Mouse (Mus musculus) small intestine, adult 2 months (tissue): ENCODE measurements around the gene 5730480H06Rik. TPM values are rescaled to one million over a fixed set of nuclear protein-coding genes. Genes with fewer than 3 reads are reported as not detected.

Experiments
- H3K27ac ChIP-seq: fragments of 200-500 bp; 2 replicates; pipeline ENCODE4 v1.5.1; 2012; ENCODE audit warnings: low read depth, low read length, control low read depth, inconsistent platforms; ENCODE audit not compliant: insufficient read depth
- H3K27me3 ChIP-seq: fragments of 200-500 bp; 2 replicates; pipeline ENCODE4 v1.6.1; 2012; ENCODE audit warnings: mild to moderate bottlenecking, moderate library complexity, low read length, inconsistent platforms; ENCODE audit not compliant: control insufficient read depth, insufficient read depth
- H3K36me3 ChIP-seq: fragments of 200-500 bp; 2 replicates; pipeline ENCODE4 v1.6.1; 2012; ENCODE audit warnings: mild to moderate bottlenecking, low read length, control low read depth, inconsistent platforms; ENCODE audit not compliant: control insufficient read depth, insufficient read depth
- H3K4me1 ChIP-seq: fragments of 200-500 bp; 2 replicates; pipeline ENCODE4 v1.6.1; 2012; ENCODE audit warnings: low read length, inconsistent platforms, mixed read lengths; ENCODE audit not compliant: control insufficient read depth, insufficient read depth, insufficient read length
- H3K4me3 ChIP-seq: fragments of 200-500 bp; 2 replicates; pipeline ENCODE4 v1.5.1; 2012; ENCODE audit warnings: low read depth, mild to moderate bottlenecking, control low read depth, inconsistent platforms, low read length, moderate library complexity
- CTCF ChIP-seq: fragments of 200-500 bp; IDR thresholded peaks from 2 replicates; pipeline ENCODE4 v1.5.1; 2012; ENCODE audit warnings: low read depth, mild to moderate bottlenecking, control low read depth, inconsistent platforms, low read length, moderate library complexity, mixed read lengths; ENCODE audit not compliant: insufficient replicate concordance, insufficient read length; ENCODE audit errors: extremely low read depth
- POLR2A ChIP-seq: fragments of 200-500 bp; IDR thresholded peaks from 2 replicates; pipeline ENCODE4 v1.6.1; 2012; ENCODE audit warnings: low read depth, mild to moderate bottlenecking, control low read depth, inconsistent platforms, low read length, moderate library complexity
- WGBS: fragments of 180-500 bp; shearing (Covaris S2); methylation state at CpG from one replicate; pipeline ENCODE4 v1.1.7; 2018; 5-methylcytosine and 5-hydroxymethylcytosine counted together
- polyA plus RNA-seq: library from polyadenylated mRNA; depleted of rRNA; stranded (reverse); fragments of >200 nt; gene quantifications from 2 replicates; pipeline ENCODE4 v1.2.3, GENCODE M21; 2012

5730480H06Rik gene
- polyA plus RNA-seq, 1 experiment = 1.1 TPM

GRCm38 (mm10) chr5:48331441-48331840 is 3.7 kb downstream of the 5730480H06Rik start:
- Histone ChIP-seq H3K4me3 (no peak overlapping the region), H3K36me3 (no peaks in the 10 kb centered on the region), H3K27me3 (no peaks in the 10 kb centered on the region), H3K4me1 (no peaks in the 10 kb centered on the region), H3K27ac (no peak overlapping the region)
- WGBS = 59% methylated on average over 5 of the region's 5 CpGs
- no peak for TF ChIP-seq POLR2A
- no peak for TF ChIP-seq CTCF

- TF ChIP-seq POLR2A = no peak
- TF ChIP-seq CTCF = no peak
- Histone ChIP-seq H3K36me3 (no peaks in the 10 kb centered on the region), H3K27ac (no peak overlapping the region), H3K27me3 (no peaks in the 10 kb centered on the region), H3K4me3 (no peak overlapping the region), H3K4me1 (no peaks in the 10 kb centered on the region)
- 89% methylated on average over 3 of the region's 3 CpGs for WGBS
These were observed 5.7 kb downstream of the 5730480H06Rik start for GRCm38 (mm10) chr5:48333407-48333806.

GRCm38 (mm10) chr5:48333884-48334513 is 6.2 kb downstream of the 5730480H06Rik start:
- Histone ChIP-seq H3K27me3 (no peaks in the 10 kb centered on the region), H3K4me3 (no peak overlapping the region), H3K4me1 (no peaks in the 10 kb centered on the region), H3K36me3 (no peaks in the 10 kb centered on the region), H3K27ac (no peak overlapping the region)
- 46% methylated on average over 9 of the region's 9 CpGs for WGBS
- no peak for TF ChIP-seq CTCF
- TF ChIP-seq POLR2A = no peak

- H3K36me3 ChIP-seq = no peaks in the 10 kb centered on the region
- no peaks in the 10 kb centered on the region for H3K4me1 ChIP-seq
- H3K4me3 ChIP-seq = no peak overlapping the region
- no peaks in the 10 kb centered on the region for H3K27me3 ChIP-seq
- no peak overlapping the region for H3K27ac ChIP-seq
- no peak for TF ChIP-seq CTCF
- TF ChIP-seq POLR2A = no peak
- 33% methylated on average over 7 of the region's 7 CpGs for WGBS
These were observed 13.2 kb downstream of the 5730480H06Rik start for GRCm38 (mm10) chr5:48340808-48341433.

GRCm38 (mm10) chr5:48345095-48345982 is 17.6 kb downstream of the 5730480H06Rik start:
- TF ChIP-seq CTCF (no peak), POLR2A (no peak)
- WGBS = 43% methylated on average over 5 of the region's 5 CpGs
- no peak overlapping the region for H3K4me3 ChIP-seq
- H3K4me1 ChIP-seq = no peaks in the 10 kb centered on the region
- no peaks in the 10 kb centered on the region for H3K27me3 ChIP-seq
- H3K36me3 ChIP-seq = no peaks in the 10 kb centered on the region
- no peak overlapping the region for H3K27ac ChIP-seq

GRCm38 (mm10) chr5:48345983-48346648 is 18.4 kb downstream of the 5730480H06Rik start:
- H3K27ac ChIP-seq = no peak overlapping the region
- no peaks in the 10 kb centered on the region for H3K4me1 ChIP-seq
- H3K36me3 ChIP-seq = no peaks in the 10 kb centered on the region
- H3K4me3 ChIP-seq = no peak overlapping the region
- no peak for TF ChIP-seq POLR2A
- TF ChIP-seq CTCF = no peak
- 89% methylated on average over 2 of the region's 2 CpGs for WGBS
- no peaks in the 10 kb centered on the region for H3K27me3 ChIP-seq

- no peak for TF ChIP-seq POLR2A
- no peak for TF ChIP-seq CTCF
- WGBS = 64% methylated on average over 1 of the region's 1 CpGs
- H3K27ac ChIP-seq = no peak overlapping the region
These were observed 21.6 kb downstream of the 5730480H06Rik start for GRCm38 (mm10) chr5:48349309-48349708.

More at GRCm38 (mm10) chr5:48349309-48349708, 21.6 kb downstream of the 5730480H06Rik start:
- no peaks in the 10 kb centered on the region for H3K27me3 ChIP-seq
- no peaks in the 10 kb centered on the region for H3K4me1 ChIP-seq
- no peak overlapping the region for H3K4me3 ChIP-seq
- H3K36me3 ChIP-seq = no peaks in the 10 kb centered on the region
